Mouse (Mus musculus): ENCODE data around the gene C130032M10Rik. TPM values are rescaled to one million over a fixed set of nuclear protein-coding genes. Genes with fewer than 3 reads are reported as not detected.

C130032M10Rik gene
- polyA plus RNA-seq, 1 experiment from 2014 or later: not detected

DNA sequence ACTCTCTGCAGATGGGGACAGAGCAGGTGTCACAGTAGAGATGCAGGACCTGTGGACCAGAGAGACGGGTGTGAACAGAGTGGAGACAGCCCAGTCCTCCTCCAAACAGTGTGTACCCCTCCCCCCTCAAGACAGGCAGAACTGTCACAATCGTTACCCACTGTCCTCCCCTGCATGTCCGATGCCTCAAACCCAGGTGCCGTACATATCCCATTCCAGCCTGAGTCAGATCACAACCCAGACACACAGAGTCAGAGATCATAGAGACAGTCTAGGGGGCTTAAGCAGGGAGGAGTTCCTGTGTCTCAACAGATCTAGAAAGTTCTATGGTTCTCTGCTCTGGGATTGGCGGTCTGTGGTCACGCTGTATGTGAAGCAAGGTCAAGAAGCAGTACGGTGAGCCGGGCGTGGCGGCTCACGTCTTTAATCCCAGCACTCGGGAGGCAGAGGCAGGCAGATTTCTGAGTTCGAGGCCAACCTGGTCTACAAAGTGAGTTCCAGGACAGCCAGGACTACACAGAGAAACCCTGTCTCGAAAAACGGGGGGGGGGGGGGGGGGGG, 9.7 kb downstream of the C130032M10Rik start:
- peaks cover 13% of the 10 kb centered on the region for H3K4me1 ChIP-seq (replicated peaks; ENCODE audit: control insufficient read depth, insufficient read depth, low read length)
- WGBS: 91% methylated on average over 12 of the region's 15 CpGs

DNA sequence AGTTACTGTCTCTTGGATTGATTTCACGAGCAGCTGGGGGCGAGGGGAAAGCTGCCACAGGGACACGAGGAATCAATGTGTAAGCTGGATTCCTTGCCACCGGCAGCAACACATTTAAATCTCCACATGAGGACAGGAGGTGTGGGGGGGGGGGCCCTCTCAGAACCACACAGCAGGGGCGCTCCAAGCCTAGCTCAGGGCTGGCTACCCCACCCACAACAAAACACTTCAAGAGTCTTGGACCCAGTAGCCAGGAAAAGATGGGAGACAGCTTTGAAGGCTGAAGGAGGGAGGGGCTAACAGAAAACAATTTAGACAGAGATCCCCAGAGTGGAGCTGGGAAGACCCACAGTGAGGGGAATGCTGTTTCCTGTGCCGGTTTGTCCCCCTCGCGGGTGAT, 10.4 kb downstream of the C130032M10Rik start:
- Histone ChIP-seq H3K4me3 (ENCODE audit: low read depth, low read length) (no peak overlapping the region), H3K4me1 (replicated peaks; ENCODE audit: control insufficient read depth, insufficient read depth, low read length) (peaks cover 13% of the 10 kb centered on the region), H3K4me2 (replicated peaks; ENCODE audit: low read depth, low read length) (no peak overlapping the region), H3K9ac (ENCODE audit: low read depth, low read length) (no peak overlapping the region), H3K9me3 (ENCODE audit: control insufficient read depth, low read length) (no peaks in the 10 kb centered on the region), H3K36me3 (ENCODE audit: control insufficient read depth, insufficient read depth, low read length) (no peaks in the 10 kb centered on the region), H3K27me3 (ENCODE audit: control insufficient read depth, insufficient read depth, low read length) (no peaks in the 10 kb centered on the region), H3K27ac (ENCODE audit: low read depth, low read length) (peak overlapping the region; percentile 48; the same call in 1 of the 2 replicates)
- no peak for DNase-seq (ENCODE audit: low spot score)
- 4% methylated on average over 8 of the region's 8 CpGs for WGBS
- ATAC-seq (ENCODE audit: low FRiP score): peak; percentile 27; the same call in 1 of the 2 replicates

More for the DNA sequence above, 9.7 kb downstream of the C130032M10Rik start:
- H3K27ac ChIP-seq (ENCODE audit: low read depth, low read length): no peak overlapping the region
- H3K4me3 ChIP-seq (ENCODE audit: low read depth, low read length): no peak overlapping the region
- ATAC-seq (ENCODE audit: low FRiP score) (no peak), DNase-seq (ENCODE audit: low spot score) (no peak)
- H3K27me3 ChIP-seq (ENCODE audit: control insufficient read depth, insufficient read depth, low read length): no peaks in the 10 kb centered on the region
- no peak overlapping the region for H3K4me2 ChIP-seq (replicated peaks; ENCODE audit: low read depth, low read length)
- H3K9ac ChIP-seq (ENCODE audit: low read depth, low read length): no peak overlapping the region
- no peaks in the 10 kb centered on the region for H3K9me3 ChIP-seq (ENCODE audit: control insufficient read depth, low read length)
- H3K36me3 ChIP-seq (ENCODE audit: control insufficient read depth, insufficient read depth, low read length): no peaks in the 10 kb centered on the region

GRCm38 (mm10) chr9:114526581-114526980, 11.1 kb downstream of the C130032M10Rik start:
- H3K4me2 ChIP-seq (replicated peaks; ENCODE audit: low read depth, low read length): peak overlapping the region; percentile 29
- H3K27ac ChIP-seq (ENCODE audit: low read depth, low read length): peak overlapping the region; percentile 48
- H3K4me1 ChIP-seq (replicated peaks; ENCODE audit: control insufficient read depth, insufficient read depth, low read length): peaks cover 16% of the 10 kb centered on the region
- no peak overlapping the region for H3K4me3 ChIP-seq (ENCODE audit: low read depth, low read length)
- 0 out of 2 replicates have a peak overlapping the region, but pooled peaks have one; percentile 2 for H3K9ac ChIP-seq (ENCODE audit: low read depth, low read length)
- DNase-seq (ENCODE audit: low spot score) (peak; percentile 46), ATAC-seq (ENCODE audit: low FRiP score) (peak; percentile 23; the same call in 1 of the 2 replicates)
- 6% methylated on average over 8 of the region's 8 CpGs for WGBS
- H3K9me3 ChIP-seq (ENCODE audit: control insufficient read depth, low read length): no peaks in the 10 kb centered on the region
- no peaks in the 10 kb centered on the region for H3K27me3 ChIP-seq (ENCODE audit: control insufficient read depth, insufficient read depth, low read length)
- H3K36me3 ChIP-seq (ENCODE audit: control insufficient read depth, insufficient read depth, low read length): no peaks in the 10 kb centered on the region

GRCm38 (mm10) chr9:114527085-114527484, 11.6 kb downstream of the C130032M10Rik start:
- WGBS: under 1% methylated on average over 16 of the region's 16 CpGs
- Histone ChIP-seq H3K36me3 (ENCODE audit: control insufficient read depth, insufficient read depth, low read length) (no peaks in the 10 kb centered on the region), H3K4me3 (ENCODE audit: low read depth, low read length) (no peak overlapping the region), H3K27ac (ENCODE audit: low read depth, low read length) (peak overlapping the region; percentile 48), H3K27me3 (ENCODE audit: control insufficient read depth, insufficient read depth, low read length) (no peaks in the 10 kb centered on the region), H3K4me2 (replicated peaks; ENCODE audit: low read depth, low read length) (peak overlapping the region; percentile 29), H3K9ac (ENCODE audit: low read depth, low read length) (no peak overlapping the region), H3K9me3 (ENCODE audit: control insufficient read depth, low read length) (no peaks in the 10 kb centered on the region), H3K4me1 (replicated peaks; ENCODE audit: control insufficient read depth, insufficient read depth, low read length) (peaks cover 16% of the 10 kb centered on the region)
- DNase-seq (ENCODE audit: low spot score) (peak; percentile 84), ATAC-seq (ENCODE audit: low FRiP score) (peak; percentile 39; the same call in 1 of the 2 replicates)

DNA sequence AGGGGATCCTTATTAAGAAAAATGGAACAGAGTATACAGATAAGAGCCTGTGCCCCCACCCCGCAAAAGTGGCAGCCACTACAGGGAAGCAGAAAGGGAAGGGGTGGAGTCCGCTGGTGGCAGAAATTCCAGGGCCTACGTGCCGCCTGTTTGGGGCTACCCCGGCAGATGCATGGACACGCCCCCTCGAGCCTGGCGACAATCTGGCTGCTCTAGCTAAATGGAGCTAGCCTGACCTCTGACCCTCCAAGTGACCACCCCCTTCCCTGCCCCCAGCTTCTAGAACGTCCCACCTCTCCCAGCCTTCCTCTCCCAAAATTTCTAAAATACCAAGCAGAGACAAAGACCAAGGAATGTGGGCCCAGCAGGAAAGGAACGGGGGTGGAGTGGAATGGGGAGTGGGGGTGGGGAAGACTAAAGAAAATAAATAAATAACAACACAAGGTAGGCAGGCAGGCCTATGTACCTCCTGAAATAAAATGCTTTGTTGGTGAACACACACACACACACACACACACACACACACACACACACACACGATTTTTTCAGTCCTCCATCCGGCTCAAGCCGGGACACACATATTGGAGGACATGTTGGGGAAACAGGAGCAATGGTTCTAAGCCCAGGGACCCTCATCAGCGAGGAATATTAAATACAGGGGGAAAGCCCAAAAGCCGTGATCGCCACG, 12.6 kb downstream of the C130032M10Rik start:
- Histone ChIP-seq H3K4me1 (replicated peaks; ENCODE audit: control insufficient read depth, insufficient read depth, low read length) (peaks cover 16% of the 10 kb centered on the region), H3K27me3 (ENCODE audit: control insufficient read depth, insufficient read depth, low read length) (no peaks in the 10 kb centered on the region), H3K4me2 (replicated peaks; ENCODE audit: low read depth, low read length) (peak overlapping the region; percentile 12; the same call in 1 of the 2 replicates), H3K9me3 (ENCODE audit: control insufficient read depth, low read length) (no peaks in the 10 kb centered on the region), H3K9ac (ENCODE audit: low read depth, low read length) (no peak overlapping the region), H3K27ac (ENCODE audit: low read depth, low read length) (no peak overlapping the region), H3K4me3 (ENCODE audit: low read depth, low read length) (no peak overlapping the region), H3K36me3 (ENCODE audit: control insufficient read depth, insufficient read depth, low read length) (no peaks in the 10 kb centered on the region)
- ATAC-seq (ENCODE audit: low FRiP score): peak; percentile 63
- peak; percentile 78 for DNase-seq (ENCODE audit: low spot score)
- 8% methylated on average over 17 of the region's 17 CpGs for WGBS

DNA sequence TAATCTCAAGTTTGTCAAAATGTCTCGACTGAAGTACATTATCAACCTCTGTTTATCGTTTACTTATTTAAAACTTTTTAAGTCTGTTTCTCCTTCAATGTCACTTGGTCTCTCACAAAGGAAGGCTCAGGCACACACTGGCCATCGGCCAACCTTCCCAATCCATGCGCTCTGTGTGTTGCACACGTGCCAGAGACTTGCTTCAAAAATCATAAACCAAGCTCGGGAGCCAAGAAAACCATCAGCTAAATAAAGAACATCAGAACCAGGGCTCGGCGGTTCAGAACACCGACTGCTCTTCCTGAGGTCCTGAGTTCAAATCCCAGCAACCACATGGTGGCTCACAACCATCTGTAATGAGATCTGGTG, 13.2 kb downstream of the C130032M10Rik start:
- WGBS: 39% methylated on average over 9 of the region's 9 CpGs
- Histone ChIP-seq H3K4me1 (replicated peaks; ENCODE audit: control insufficient read depth, insufficient read depth, low read length) (peaks cover 16% of the 10 kb centered on the region), H3K9me3 (ENCODE audit: control insufficient read depth, low read length) (no peaks in the 10 kb centered on the region), H3K4me2 (replicated peaks; ENCODE audit: low read depth, low read length) (no peak overlapping the region), H3K27ac (ENCODE audit: low read depth, low read length) (no peak overlapping the region), H3K27me3 (ENCODE audit: control insufficient read depth, insufficient read depth, low read length) (no peaks in the 10 kb centered on the region), H3K9ac (ENCODE audit: low read depth, low read length) (no peak overlapping the region), H3K4me3 (ENCODE audit: low read depth, low read length) (no peak overlapping the region), H3K36me3 (ENCODE audit: control insufficient read depth, insufficient read depth, low read length) (no peaks in the 10 kb centered on the region)
- ATAC-seq (ENCODE audit: low FRiP score): no peak
- no peak for DNase-seq (ENCODE audit: low spot score)

- Histone ChIP-seq H3K4me2 (replicated peaks; ENCODE audit: low read depth, low read length) (no peak overlapping the region; the same call in 1 of the 2 replicates), H3K9ac (ENCODE audit: low read depth, low read length) (no peak overlapping the region), H3K27me3 (ENCODE audit: control insufficient read depth, insufficient read depth, low read length) (no peaks in the 10 kb centered on the region), H3K4me1 (replicated peaks; ENCODE audit: control insufficient read depth, insufficient read depth, low read length) (peaks cover 10% of the 10 kb centered on the region), H3K27ac (ENCODE audit: low read depth, low read length) (peak overlapping the region; percentile 27; the same call in 1 of the 2 replicates), H3K36me3 (ENCODE audit: control insufficient read depth, insufficient read depth, low read length) (no peaks in the 10 kb centered on the region), H3K9me3 (ENCODE audit: control insufficient read depth, low read length) (no peaks in the 10 kb centered on the region), H3K4me3 (ENCODE audit: low read depth, low read length) (no peak overlapping the region)
- WGBS: 21% methylated on average over 11 of the region's 11 CpGs
- ATAC-seq (ENCODE audit: low FRiP score) (no peak), DNase-seq (ENCODE audit: low spot score) (no peak)
These were observed 15.8 kb downstream of the C130032M10Rik start for GRCm38 (mm10) chr9:114531276-114531675.

GRCm38 (mm10) chr9:114533848-114534247, 18.4 kb downstream of the C130032M10Rik start:
- no peak overlapping the region for H3K4me3 ChIP-seq (ENCODE audit: low read depth, low read length)
- no peak overlapping the region for H3K4me2 ChIP-seq (replicated peaks; ENCODE audit: low read depth, low read length)
- no peak for ATAC-seq (ENCODE audit: low FRiP score)
- WGBS: 86% methylated on average over 4 of the region's 4 CpGs
- no peak for DNase-seq (ENCODE audit: low spot score)
- H3K9me3 ChIP-seq (ENCODE audit: control insufficient read depth, low read length): no peaks in the 10 kb centered on the region
- no peaks in the 10 kb centered on the region for H3K27me3 ChIP-seq (ENCODE audit: control insufficient read depth, insufficient read depth, low read length)
- no peaks in the 10 kb centered on the region for H3K36me3 ChIP-seq (ENCODE audit: control insufficient read depth, insufficient read depth, low read length)
- no peak overlapping the region for H3K27ac ChIP-seq (ENCODE audit: low read depth, low read length)
- H3K9ac ChIP-seq (ENCODE audit: low read depth, low read length): no peak overlapping the region
- H3K4me1 ChIP-seq (replicated peaks; ENCODE audit: control insufficient read depth, insufficient read depth, low read length): peaks cover 16% of the 10 kb centered on the region

Measured in hindbrain, embryonic 11.5 days (tissue).